Mouse (Mus musculus) thymus, adult 2 months (tissue): ENCODE measurements around the gene Tmem230.

Experiments used
- CTCF ChIP-seq: fragments of 200-500 bp; IDR thresholded peaks from 2 replicates; pipeline ENCODE4 v1.5.1; 2012; ENCODE audit warnings: mild to moderate bottlenecking, control low read depth, low read length, moderate library complexity, borderline replicate concordance; ENCODE audit not compliant: control insufficient read depth, poor library complexity, insufficient read depth; ENCODE audit errors: extremely low read depth
- POLR2A ChIP-seq: fragments of 200-500 bp; IDR thresholded peaks from 2 replicates; pipeline ENCODE4 v1.6.1; 2012; ENCODE audit warnings: mild to moderate bottlenecking, low read length, control low read depth, moderate library complexity; ENCODE audit not compliant: control insufficient read depth, poor library complexity, insufficient read depth; ENCODE audit errors: extremely low read depth

GRCm38 (mm10) chr2:132224359-132224758 is 23.2 kb downstream of the Tmem230 start:
- TF ChIP-seq CTCF (no peak), POLR2A (no peak)
